Mouse (Mus musculus): ENCODE measurements around the gene Cyp2c54. TPM values are rescaled to one million over a fixed set of nuclear protein-coding genes. Genes with fewer than 3 reads are reported as not detected.
"Not testable (repeated sequence)": the region's sequence is repeated elsewhere in the genome, so short reads cannot be mapped to it uniquely, and the experiment has no call there.

Cyp2c54 gene
- total RNA-seq (2021), result not detected
- long read RNA-seq, experiment 1, result 0 reads
- long read RNA-seq, experiment 2, result 0 reads

DNA sequence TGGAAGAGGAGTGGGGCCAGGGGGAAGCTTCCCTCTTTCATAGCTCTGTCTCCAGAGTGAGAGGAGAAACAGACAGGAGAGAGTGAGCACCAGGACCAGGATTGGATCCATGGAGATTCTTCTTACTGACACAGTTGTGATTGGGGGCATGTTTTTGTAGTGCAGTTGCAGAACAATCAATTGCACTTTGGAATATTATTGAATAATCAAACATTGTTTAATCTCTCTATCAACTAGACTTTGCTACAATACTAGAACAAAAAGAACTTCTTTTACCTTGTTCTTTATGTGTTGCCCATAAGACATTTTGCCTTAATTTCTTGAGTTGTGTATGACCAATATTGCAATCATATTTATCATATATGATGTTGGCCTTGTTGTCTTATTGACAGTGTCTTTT, at the start of gene Cyp2c54:
TSS of gene Cyp2c54 (minus strand) at position 127 of the 400 bp plus-strand sequence.
- Histone ChIP-seq H3K27ac (no peak within 1 kb of the TSS), H3K4me3 (no peak within 1 kb of the TSS)
- DNase-seq (ENCODE audit: low spot score in 2 of 2), result no peak
- no peak for TF ChIP-seq CTCF (conservative IDR thresholded peaks at IDR 0.05)

DNA sequence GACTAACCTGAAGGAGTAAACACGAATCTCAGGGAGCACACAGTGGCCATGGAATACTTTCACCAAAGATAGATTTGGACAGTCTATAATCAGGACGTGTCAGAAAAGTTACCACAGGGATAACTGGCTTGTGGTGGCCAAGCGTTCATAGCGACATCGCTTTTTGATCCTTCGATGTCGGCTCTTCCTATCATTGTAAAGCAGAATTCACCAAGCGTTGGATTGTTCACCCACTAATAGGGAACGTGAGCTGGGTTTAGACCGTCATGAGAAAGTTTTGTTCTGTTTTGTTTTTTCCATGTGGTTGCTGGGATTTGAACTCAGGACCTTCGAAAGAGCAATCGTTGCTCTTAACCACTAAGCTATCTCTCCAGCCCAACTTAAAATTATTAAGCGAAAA, 46.0 kb upstream of the Cyp2c54 start:
- not testable (repeated sequence) for DNase-seq (ENCODE audit: low spot score in 2 of 2); H3K27ac ChIP-seq

DNA sequence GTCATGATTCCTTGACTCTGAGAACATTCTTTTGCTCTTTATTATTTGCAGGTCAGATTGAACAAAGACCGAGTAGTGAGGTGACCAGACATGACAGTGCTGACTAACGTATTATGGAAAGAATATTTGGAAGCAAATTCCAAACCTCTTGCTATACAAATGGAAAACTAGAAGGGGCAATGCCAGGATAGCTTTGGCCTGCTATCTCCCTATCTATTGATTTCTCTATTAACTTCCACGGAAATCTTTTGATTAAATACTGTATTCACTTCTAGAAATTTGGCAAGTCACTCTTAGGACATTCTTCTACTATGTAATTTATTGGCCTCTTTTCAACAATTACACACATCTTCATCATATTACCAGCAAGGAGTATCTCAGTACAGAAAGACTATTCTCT, 17.5 kb upstream of the Cyp2c54 start:
- H3K4me3 ChIP-seq, result no peak overlapping the region
- no peak for DNase-seq (ENCODE audit: low spot score in 2 of 2)
- H3K27ac ChIP-seq, result no peak overlapping the region
- TF ChIP-seq CTCF (conservative IDR thresholded peaks at IDR 0.05), result no peak

More for the DNA sequence above, 46.0 kb upstream of the Cyp2c54 start:
- not testable (repeated sequence) for H3K4me3 ChIP-seq

DNA sequence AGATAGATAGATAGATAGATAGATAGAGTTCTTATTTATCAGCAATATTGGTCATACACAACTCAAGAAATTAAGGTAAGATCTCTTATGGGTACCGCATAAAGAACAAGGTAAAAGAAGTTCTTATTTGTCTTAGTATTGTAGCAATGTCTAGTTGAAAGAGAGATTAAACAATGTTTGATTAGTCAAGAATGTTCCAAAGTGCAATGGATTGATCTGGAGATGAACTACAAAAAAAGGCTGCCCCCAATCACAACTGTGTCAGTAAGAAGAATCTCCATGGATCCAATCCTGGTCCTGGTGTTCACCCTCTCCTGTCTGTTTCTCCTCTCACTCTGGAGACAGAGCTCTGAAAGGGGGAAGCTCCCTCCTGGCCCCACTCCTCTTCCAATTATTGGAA, 15.8 kb upstream of the Cyp2c54 start, which contains the start of gene Cyp2c50:
TSS of gene Cyp2c50 (plus strand) at position 268 of the 400 bp plus-strand sequence.
- DNase-seq (ENCODE audit: low spot score in 2 of 2); H3K4me3 ChIP-seq; H3K27ac ChIP-seq: not testable (repeated sequence)

DNA sequence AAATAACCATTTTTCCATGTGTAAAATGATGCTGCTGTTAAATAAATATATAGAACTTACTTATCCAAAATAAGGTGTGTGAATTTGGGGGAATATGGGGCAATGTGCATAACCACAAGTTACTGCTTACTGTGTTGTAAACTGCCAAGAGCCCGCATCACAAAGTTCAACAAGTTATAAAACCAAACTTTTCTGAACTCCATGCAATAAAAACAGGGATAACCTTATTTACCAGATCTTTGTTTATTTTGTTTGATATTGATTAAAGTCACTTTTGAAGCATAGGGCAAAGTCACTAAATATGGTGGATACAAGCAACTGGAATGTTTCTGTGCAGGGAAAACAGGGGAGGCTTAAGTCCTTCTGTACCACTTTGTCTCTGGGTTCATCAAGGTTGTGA, 14.8 kb upstream of the Cyp2c54 start:
- no peak for TF ChIP-seq CTCF (conservative IDR thresholded peaks at IDR 0.05)
- DNase-seq (ENCODE audit: low spot score in 2 of 2), result no peak
- Histone ChIP-seq H3K4me3 (no peak overlapping the region), H3K27ac (no peak overlapping the region)

DNA sequence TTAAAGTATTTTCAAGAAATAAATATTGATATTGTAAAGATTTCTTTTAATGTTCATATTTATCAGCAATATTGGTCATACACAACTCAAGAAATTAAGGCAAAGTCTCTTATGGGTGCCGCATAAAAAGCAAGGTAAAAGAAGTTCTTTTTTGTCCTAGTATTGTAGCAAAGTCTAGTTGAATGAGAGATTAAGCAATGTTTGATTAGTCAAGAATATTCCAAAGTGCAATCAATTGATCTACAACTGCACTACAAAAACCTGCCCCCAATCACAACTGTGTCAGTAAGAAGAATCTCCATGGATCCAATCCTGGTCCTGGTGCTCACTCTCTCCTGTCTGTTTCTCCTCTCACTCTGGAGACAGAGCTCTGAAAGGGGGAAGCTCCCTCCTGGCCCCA, 81.5 kb downstream of the Cyp2c54 start, which contains the start of gene Cyp2c37:
TSS of gene Cyp2c37 (plus strand) at position 285 of the 400 bp plus-strand sequence.
- DNase-seq (ENCODE audit: low spot score in 2 of 2); H3K4me3 ChIP-seq; H3K27ac ChIP-seq: not testable (repeated sequence)

DNA sequence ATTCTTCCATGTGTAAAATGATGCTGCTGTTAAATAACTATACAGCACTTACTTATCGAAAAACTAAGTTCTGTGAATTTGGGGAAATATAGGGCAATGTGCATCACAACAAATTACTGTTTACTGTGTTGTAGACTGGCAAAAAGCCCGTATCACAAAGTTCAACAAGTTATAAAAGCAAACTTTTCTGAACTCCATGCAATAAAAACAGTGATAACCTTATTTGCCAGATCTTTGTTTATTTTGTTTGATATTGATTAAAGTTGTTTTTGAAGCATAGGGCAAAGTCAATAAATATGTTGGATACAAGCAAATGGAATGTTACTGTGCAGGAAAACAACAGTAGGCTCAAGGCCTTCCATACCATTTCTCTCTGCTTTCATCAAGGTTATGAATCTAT, 84.2 kb downstream of the Cyp2c54 start:
- DNase-seq (ENCODE audit: low spot score in 2 of 2), result no peak
- no peak for TF ChIP-seq CTCF (conservative IDR thresholded peaks at IDR 0.05)
- Histone ChIP-seq H3K4me3 (no peak overlapping the region), H3K27ac (no peak overlapping the region)

Other genes starting within 250 kb of the Cyp2c54 start
- not detected for gene Cyp2c69, start 187.0 kb downstream of the Cyp2c54 start, total RNA-seq (2021)
- gene Cyp2c37, start 81.4 kb downstream of the Cyp2c54 start, total RNA-seq (2021), result not detected
- not detected for gene Cyp2c50, start 15.9 kb upstream of the Cyp2c54 start, total RNA-seq (2021)
- gene Cyp2c70, start 113.5 kb upstream of the Cyp2c54 start, total RNA-seq (2021), result 1 to 10 TPM; 1.9 to 3.0 TPM
- 10 to 100 TPM; 10.9 to 13.2 TPM for gene Pdlim1, start 198.0 kb upstream of the Cyp2c54 start, total RNA-seq (2021)

Measured in layer of hippocampus, adult 2 months (tissue).